Mouse (Mus musculus): ENCODE measurements around the gene 3110082I17Rik. TPM values are rescaled to one million over a fixed set of nuclear protein-coding genes. Genes with fewer than 3 reads are reported as not detected.
"Not testable (repeated sequence)": the region's sequence is repeated elsewhere in the genome, so short reads cannot be mapped to it uniquely, and the experiment has no call there.

3110082I17Rik gene
- polyA plus RNA-seq, 1 experiment from 2014 or later = 15.5 TPM

DNA sequence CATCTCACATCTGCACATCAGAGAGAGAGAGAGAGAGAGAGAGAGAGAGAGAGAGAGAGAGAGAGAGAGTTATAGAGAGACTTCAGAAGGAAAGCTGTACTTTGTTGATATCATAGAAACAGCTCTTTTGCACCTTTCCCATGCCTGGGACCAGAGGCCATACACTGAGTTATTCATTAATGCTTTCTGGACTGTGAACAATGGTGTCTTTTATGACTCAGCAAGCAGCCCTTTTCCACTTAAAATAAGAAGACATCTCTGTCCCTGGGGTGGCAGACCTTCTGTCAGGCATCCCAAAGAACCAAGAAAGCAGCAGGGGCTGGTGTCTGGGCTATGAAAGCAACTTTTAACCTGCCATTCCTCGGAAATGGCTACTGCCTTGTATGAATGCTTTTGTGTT lies 113.1 kb downstream of the 3110082I17Rik start:
- Histone ChIP-seq H3K4me3 (no peak overlapping the region), H3K4me1 (replicated peaks) (peaks cover 28% of the 10 kb centered on the region), H3K36me3 (peaks cover 8% of the 10 kb centered on the region; the same call in 1 of the 2 replicates), H3K27me3 (0 out of 2 replicates have a peak, but pooled peaks cover 7% of the 10 kb centered on the region), H3K9me3 (replicated peaks) (no peaks in the 10 kb centered on the region), H3K9ac (no peak overlapping the region), H3K4me2 (no peak overlapping the region), H3K27ac (no peak overlapping the region)
- ATAC-seq (replicated peaks; ENCODE audit: insufficient number of reproducible peaks, insufficient read depth, low FRiP score, low read depth) = no peak
- WGBS = 47% methylated on average over 1 of the region's 1 CpGs

DNA sequence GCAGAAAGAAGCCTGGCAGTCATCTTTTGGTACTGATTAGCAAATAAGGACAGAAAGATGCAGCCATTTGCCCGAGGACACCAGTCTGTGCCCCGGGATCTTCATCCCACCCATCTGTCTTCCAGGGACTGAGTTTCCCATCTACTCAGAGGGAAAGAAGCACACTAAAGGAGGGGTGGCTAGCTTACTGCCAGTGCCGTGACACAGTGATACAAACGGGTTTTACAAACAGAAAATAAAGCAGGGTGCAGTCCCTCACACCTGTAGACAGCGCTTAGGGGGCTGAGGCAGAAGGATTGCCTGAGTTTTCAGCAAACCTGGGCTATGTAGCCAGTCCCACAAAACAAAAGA lies 115.0 kb downstream of the 3110082I17Rik start:
- Histone ChIP-seq H3K9me3 (replicated peaks) (no peaks in the 10 kb centered on the region), H3K4me1 (replicated peaks) (peaks cover 19% of the 10 kb centered on the region), H3K36me3 (peaks cover 23% of the 10 kb centered on the region), H3K4me2 (peak overlapping the region; percentile 90), H3K27ac (peak overlapping the region; percentile 47), H3K4me3 (peak overlapping the region; percentile 80), H3K9ac (peak overlapping the region; percentile 39; the same call in 1 of the 2 replicates), H3K27me3 (0 out of 2 replicates have a peak, but pooled peaks cover 2% of the 10 kb centered on the region)
- 17% methylated on average over 5 of the region's 5 CpGs for WGBS
- ATAC-seq (replicated peaks; ENCODE audit: insufficient number of reproducible peaks, insufficient read depth, low FRiP score, low read depth) = no peak

DNA sequence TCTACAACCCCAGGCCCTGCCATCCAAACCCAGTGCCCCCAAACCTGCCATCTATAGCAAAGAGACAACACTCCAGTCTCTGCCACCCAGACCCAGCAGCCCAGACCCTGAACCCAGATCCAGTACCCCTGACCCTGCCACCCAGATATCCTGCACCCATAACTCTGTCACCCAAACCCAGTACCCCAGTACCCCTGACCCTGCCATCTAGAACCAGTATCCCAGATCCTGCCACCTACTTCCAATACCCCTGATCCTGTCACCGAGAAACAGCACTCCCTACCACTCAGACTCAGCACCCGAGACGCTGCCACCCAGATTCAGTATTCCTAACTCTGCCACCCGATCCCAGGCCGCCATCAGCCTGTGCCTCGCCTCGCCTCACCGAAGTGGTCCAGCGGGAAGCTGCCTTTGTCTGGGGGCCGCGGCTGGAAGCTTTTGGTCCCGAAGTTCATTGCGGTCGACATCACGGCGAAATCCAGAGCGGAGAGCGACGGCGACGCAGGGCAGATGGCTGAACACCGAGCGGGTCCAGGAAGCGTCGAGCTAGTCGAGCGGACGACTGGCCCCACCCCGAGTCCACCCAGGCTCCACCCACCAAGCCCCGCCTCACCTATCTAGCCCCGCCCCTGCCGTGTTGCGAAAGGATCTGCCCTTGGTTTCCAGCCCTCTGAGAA lies 115.5 kb downstream of the 3110082I17Rik start:
- H3K9ac ChIP-seq = peak overlapping the region; percentile 90
- H3K4me2 ChIP-seq = peak overlapping the region; percentile 90
- peak; percentile 90 for ATAC-seq (replicated peaks; ENCODE audit: insufficient number of reproducible peaks, insufficient read depth, low FRiP score, low read depth)
- H3K27ac ChIP-seq = peak overlapping the region; percentile 75
- H3K36me3 ChIP-seq = peaks cover 27% of the 10 kb centered on the region
- WGBS = under 1% methylated on average over 33 of the region's 33 CpGs
- peak overlapping the region; percentile 80 for H3K4me3 ChIP-seq
- no peaks in the 10 kb centered on the region for H3K9me3 ChIP-seq (replicated peaks)
- H3K4me1 ChIP-seq (replicated peaks) = peaks cover 19% of the 10 kb centered on the region
- 0 out of 2 replicates have a peak, but pooled peaks cover 2% of the 10 kb centered on the region for H3K27me3 ChIP-seq

DNA sequence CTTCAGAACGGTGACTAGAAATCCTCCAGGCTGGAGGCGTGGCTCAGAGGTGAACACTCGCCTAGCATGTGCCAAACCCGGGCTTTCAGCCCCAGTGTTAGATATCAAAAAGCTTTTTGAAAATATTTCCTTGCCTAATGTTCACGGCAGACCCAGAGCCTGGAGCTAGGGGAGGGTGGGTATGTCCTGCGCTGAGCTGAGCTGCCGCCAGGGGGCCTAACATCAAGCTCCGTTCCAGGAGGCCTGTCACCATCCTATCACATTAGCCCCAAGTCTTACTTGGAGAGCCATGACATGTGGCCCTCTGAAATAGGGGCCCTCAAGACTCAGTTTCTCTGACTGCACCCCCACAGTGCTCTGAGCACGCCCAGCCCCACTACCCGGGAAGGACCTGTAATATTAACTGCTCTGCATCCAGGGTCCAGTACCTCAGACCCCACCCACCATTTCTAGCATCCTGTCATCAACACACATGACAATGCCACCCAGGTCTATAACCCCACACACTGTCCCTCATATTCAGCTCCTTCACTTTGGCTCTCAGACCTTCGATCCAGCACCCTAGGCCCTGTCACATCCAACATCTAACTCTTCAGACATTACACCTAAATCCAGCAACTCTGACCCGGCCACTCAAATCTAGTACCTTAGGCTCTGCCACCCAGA lies 116.2 kb downstream of the 3110082I17Rik start:
- H3K4me1 ChIP-seq (replicated peaks) = peaks cover 19% of the 10 kb centered on the region
- 0 out of 2 replicates have a peak, but pooled peaks have one; percentile 18 for ATAC-seq (replicated peaks; ENCODE audit: insufficient number of reproducible peaks, insufficient read depth, low FRiP score, low read depth)
- peak overlapping the region; percentile 75 for H3K27ac ChIP-seq
- 6% methylated on average over 12 of the region's 12 CpGs for WGBS
- peak overlapping the region; percentile 90 for H3K4me2 ChIP-seq
- peak overlapping the region; percentile 80 for H3K4me3 ChIP-seq
- H3K9ac ChIP-seq = peak overlapping the region; percentile 90
- H3K27me3 ChIP-seq = 0 out of 2 replicates have a peak, but pooled peaks cover 2% of the 10 kb centered on the region
- peaks cover 34% of the 10 kb centered on the region for H3K36me3 ChIP-seq
- H3K9me3 ChIP-seq (replicated peaks) = no peaks in the 10 kb centered on the region

DNA sequence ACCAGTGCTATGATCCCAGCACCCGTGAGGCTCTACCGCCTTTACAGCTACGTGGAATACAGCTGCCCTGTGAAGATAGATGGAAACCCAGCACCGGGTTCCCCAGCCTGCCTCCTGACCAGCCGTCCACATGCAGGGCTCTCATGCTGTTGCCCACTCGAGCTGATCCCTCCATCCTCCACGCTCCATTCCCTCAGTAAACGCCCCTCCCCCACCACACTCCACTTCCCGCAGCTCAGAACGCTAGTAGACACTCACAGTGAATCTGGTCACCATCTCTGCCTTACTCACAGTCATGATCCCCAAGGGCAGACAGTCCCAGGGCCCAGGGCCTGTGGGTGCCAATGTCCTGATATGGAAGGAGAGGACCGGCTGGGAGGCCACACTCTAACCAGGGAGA lies 121.4 kb downstream of the 3110082I17Rik start:
- no peak overlapping the region for H3K9ac ChIP-seq

DNA sequence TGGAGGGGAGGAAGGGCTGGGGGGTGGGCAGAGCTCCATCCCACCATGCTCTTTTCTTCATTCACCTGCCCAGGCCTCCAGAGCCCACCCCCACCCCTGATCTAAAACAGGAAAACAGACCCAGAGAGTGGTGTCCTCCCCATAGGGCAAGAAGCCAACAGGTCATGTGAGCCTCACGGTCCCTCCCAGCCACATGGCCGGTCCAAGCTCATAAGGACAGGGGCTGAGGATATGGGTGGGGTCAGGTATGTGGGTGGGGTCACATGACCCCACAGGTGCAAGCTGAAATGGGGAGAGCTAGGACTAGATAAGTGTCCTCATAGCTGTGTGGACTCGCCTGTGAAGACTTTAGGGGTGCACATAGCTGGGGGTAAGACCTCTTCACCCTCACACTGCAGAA lies 121.9 kb downstream of the 3110082I17Rik start:
- no peak; the same call in 1 of the 2 replicates for ATAC-seq (replicated peaks; ENCODE audit: insufficient number of reproducible peaks, insufficient read depth, low FRiP score, low read depth)
- no peaks in the 10 kb centered on the region for H3K27me3 ChIP-seq
- WGBS = 62% methylated on average over 3 of the region's 3 CpGs
- H3K4me2 ChIP-seq = peak overlapping the region; percentile 24
- peak overlapping the region; percentile 82 for H3K27ac ChIP-seq
- peaks cover 24% of the 10 kb centered on the region for H3K4me1 ChIP-seq (replicated peaks)
- H3K36me3 ChIP-seq = peaks cover 45% of the 10 kb centered on the region
- no peak overlapping the region for H3K4me3 ChIP-seq
- H3K9me3 ChIP-seq (replicated peaks) = no peaks in the 10 kb centered on the region
- no peak overlapping the region for H3K9ac ChIP-seq

More for the DNA sequence above, 121.4 kb downstream of the 3110082I17Rik start:
- H3K36me3 ChIP-seq = peaks cover 45% of the 10 kb centered on the region
- H3K27ac ChIP-seq = peak overlapping the region; percentile 82; the same call in 1 of the 2 replicates
- H3K4me1 ChIP-seq (replicated peaks) = peaks cover 29% of the 10 kb centered on the region
- no peaks in the 10 kb centered on the region for H3K27me3 ChIP-seq
- H3K4me2 ChIP-seq = no peak overlapping the region
- H3K4me3 ChIP-seq = no peak overlapping the region
- H3K9me3 ChIP-seq (replicated peaks) = no peaks in the 10 kb centered on the region
- ATAC-seq (replicated peaks; ENCODE audit: insufficient number of reproducible peaks, insufficient read depth, low FRiP score, low read depth) = no peak
- WGBS = 70% methylated on average over 11 of the region's 11 CpGs

DNA sequence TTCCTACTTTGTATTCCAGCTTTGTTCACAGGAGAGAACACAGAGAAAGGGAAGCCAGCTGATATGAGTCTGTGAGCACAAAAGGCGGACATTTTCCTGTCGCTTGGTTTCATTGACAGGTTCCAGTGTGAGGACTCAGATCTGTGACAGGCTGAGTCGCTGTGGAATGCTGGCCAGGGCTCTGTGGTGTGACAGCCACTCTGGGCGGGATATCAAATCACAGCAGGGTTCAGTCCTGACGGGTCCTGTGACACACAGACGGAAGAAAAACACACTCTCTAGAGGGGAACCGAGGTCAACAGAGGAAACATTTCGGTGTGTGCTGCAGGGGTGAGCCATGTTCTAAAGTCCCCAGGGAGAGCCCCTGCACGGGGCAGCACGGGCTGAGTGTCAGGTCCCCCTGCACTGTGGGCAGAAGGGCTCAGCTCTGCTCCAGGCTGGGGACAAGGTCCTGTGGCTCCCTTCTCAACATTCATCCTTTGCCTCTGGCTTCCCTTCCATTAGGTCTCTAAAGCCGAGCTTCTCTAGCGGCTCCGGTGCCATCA lies 122.4 kb downstream of the 3110082I17Rik start:
- Histone ChIP-seq H3K36me3 (peaks cover 44% of the 10 kb centered on the region), H3K9ac (no peak overlapping the region), H3K27ac (peak overlapping the region; percentile 82), H3K4me3 (no peak overlapping the region), H3K4me1 (replicated peaks) (peaks cover 22% of the 10 kb centered on the region), H3K9me3 (replicated peaks) (no peaks in the 10 kb centered on the region), H3K27me3 (no peaks in the 10 kb centered on the region), H3K4me2 (peak overlapping the region; percentile 24)
- peak; percentile 44 for ATAC-seq (replicated peaks; ENCODE audit: insufficient number of reproducible peaks, insufficient read depth, low FRiP score, low read depth)
- 35% methylated on average over 13 of the region's 13 CpGs for WGBS

DNA sequence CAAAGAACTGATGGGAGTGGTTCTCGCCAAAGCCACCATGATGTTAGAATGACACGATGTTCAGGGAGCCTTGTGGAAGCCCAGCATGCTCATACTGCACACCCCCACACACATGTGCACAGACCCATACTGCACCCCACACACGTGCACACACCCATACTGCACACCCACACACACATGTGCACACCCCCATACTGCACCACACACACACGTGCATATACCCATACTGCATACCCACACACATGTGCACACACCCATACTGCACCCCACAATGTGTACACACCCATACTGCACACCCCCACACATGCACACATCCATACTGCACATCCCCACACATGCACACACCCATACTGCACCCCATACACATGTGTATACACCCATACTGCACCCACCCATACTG lies 124.7 kb downstream of the 3110082I17Rik start:
- H3K9ac ChIP-seq = no peak overlapping the region
- no peaks in the 10 kb centered on the region for H3K9me3 ChIP-seq (replicated peaks)
- peaks cover 25% of the 10 kb centered on the region for H3K36me3 ChIP-seq
- H3K4me2 ChIP-seq = no peak overlapping the region
- no peaks in the 10 kb centered on the region for H3K27me3 ChIP-seq
- H3K4me3 ChIP-seq = no peak overlapping the region
- ATAC-seq (replicated peaks; ENCODE audit: insufficient number of reproducible peaks, insufficient read depth, low FRiP score, low read depth) = no peak
- H3K27ac ChIP-seq = no peak overlapping the region
- H3K4me1 ChIP-seq (replicated peaks) = peaks cover 32% of the 10 kb centered on the region
- 87% methylated on average over 4 of the region's 4 CpGs for WGBS

DNA sequence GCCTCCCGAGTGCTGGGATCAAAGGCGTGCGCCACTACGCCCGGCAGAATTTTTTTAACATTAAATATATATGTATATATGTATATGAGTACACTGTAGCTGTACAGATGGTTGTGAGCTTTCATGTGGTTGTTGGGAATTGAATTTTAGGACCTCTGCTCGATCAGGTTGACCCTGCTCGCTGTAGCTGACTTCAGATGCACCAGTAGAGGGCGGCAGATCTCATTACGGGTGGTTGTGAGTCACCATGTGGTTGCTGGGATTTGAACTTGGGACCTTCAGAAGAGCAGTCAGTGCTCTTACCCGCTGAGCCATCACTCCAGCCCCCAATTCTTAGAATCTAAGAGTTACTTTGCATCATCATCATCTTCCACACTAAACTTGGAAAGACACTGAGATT lies 125.9 kb downstream of the 3110082I17Rik start:
- WGBS = 84% methylated on average over 10 of the region's 10 CpGs
- not testable (repeated sequence) for H3K4me3 ChIP-seq; H3K9me3 ChIP-seq (replicated peaks); H3K9ac ChIP-seq; ATAC-seq (replicated peaks; ENCODE audit: insufficient number of reproducible peaks, insufficient read depth, low FRiP score, low read depth); H3K27me3 ChIP-seq; H3K27ac ChIP-seq; H3K4me2 ChIP-seq
- peaks cover 13% of the 10 kb centered on the region; the same call in 1 of the 2 replicates for H3K36me3 ChIP-seq
- H3K4me1 ChIP-seq (replicated peaks) = peaks cover 32% of the 10 kb centered on the region

DNA sequence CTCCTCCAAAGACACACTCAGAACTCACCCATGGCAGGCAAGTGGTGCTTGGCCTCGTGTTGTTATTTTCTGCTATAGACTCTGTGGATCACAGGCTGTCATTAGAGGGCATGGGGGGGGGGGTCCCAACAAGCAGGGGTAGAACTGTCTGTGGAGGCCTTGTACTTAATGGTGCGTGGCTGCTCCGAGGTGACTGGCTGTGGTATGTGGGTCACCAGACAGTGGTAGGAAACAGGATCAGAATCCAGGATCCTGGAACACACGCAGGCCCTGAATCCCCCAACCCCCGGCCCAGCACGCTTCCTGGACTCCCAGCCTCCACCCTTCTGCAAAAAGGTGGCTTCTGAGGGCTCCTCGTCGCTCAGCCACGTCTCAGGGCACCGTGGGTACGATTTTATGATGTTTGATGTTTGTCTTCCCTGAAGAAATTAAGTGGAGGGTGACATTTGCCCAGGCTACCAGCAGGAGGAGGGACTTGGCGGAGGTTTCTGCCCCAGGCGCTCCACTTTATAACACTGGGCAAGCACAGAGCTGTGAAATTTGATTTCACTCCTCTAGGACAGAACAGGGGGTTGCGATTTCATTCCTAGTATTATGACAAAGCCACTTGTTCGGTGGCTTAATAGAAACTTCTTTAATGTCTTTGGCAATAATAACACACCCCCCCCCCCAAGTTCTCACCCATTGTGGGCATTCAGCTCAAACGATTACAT lies 126.9 kb downstream of the 3110082I17Rik start:
- Histone ChIP-seq H3K27ac (no peak overlapping the region), H3K9ac (no peak overlapping the region), H3K36me3 (peaks cover 11% of the 10 kb centered on the region; the same call in 1 of the 2 replicates), H3K9me3 (replicated peaks) (no peaks in the 10 kb centered on the region), H3K27me3 (0 out of 2 replicates have a peak, but pooled peaks cover 3% of the 10 kb centered on the region), H3K4me1 (replicated peaks) (peaks cover 24% of the 10 kb centered on the region), H3K4me2 (no peak overlapping the region), H3K4me3 (no peak overlapping the region)
- 83% methylated on average over 16 of the region's 16 CpGs for WGBS
- ATAC-seq (replicated peaks; ENCODE audit: insufficient number of reproducible peaks, insufficient read depth, low FRiP score, low read depth) = no peak

Data from heart, embryonic 15.5 days (tissue).